Mouse (Mus musculus) layer of hippocampus, postnatal 36 days (tissue): Measurements from ENCODE around the gene Helz. TPM values are rescaled to one million over a fixed set of nuclear protein-coding genes. Genes with fewer than 3 reads are reported as not detected.
"Not testable (repeated sequence)": the region's sequence is repeated elsewhere in the genome, so short reads cannot be mapped to it uniquely, and the experiment has no call there.

Experiments
- DNase-seq, 2 experiments: peaks; one replicate each; pipeline ENCODE4 v3.0.0; 2022
- total RNA-seq, 2 experiments: library from RNA; stranded (reverse); gene quantifications; 2 replicates each; pipeline ENCODE4 v1.2.3; 2021

The Helz gene
- total RNA-seq = 10 to 100 TPM; 41.4 to 52.6 TPM

- peak; percentile 54 to 55 for DNase-seq
These were observed at the start of gene Helz for GRCm38 (mm10) chr11:107547351-107548203. Helz (plus strand) TSS chr11:107547930.

GRCm38 (mm10) chr11:107502801-107503200 is 44.9 kb upstream of the Helz start:
- no peak for DNase-seq

- DNase-seq = not testable (repeated sequence)
These were observed 43.4 kb upstream of the Helz start for GRCm38 (mm10) chr11:107504364-107504763.

GRCm38 (mm10) chr11:107506260-107506659 is 41.5 kb upstream of the Helz start:
- DNase-seq = no peak

- DNase-seq = no peak
These were observed 37.9 kb upstream of the Helz start for GRCm38 (mm10) chr11:107509631-107510338.

GRCm38 (mm10) chr11:107510362-107511269 is 37.1 kb upstream of the Helz start:
- DNase-seq = no peak

GRCm38 (mm10) chr11:107511954-107512353 is 35.8 kb upstream of the Helz start:
- peak; percentile 22 to 49 for DNase-seq

- DNase-seq = no peak
These were observed 34.7 kb upstream of the Helz start for GRCm38 (mm10) chr11:107513047-107513446.

GRCm38 (mm10) chr11:107516387-107516786 is 31.3 kb upstream of the Helz start:
- no peak for DNase-seq

- DNase-seq = no peak
These were observed 28.9 kb upstream of the Helz start for GRCm38 (mm10) chr11:107518645-107519429.

GRCm38 (mm10) chr11:107521153-107521552 is 26.6 kb upstream of the Helz start:
- DNase-seq = no peak

GRCm38 (mm10) chr11:107524966-107525365 is 22.8 kb upstream of the Helz start:
- no peak for DNase-seq

GRCm38 (mm10) chr11:107527632-107528031 is 20.1 kb upstream of the Helz start:
- no peak for DNase-seq

- no peak for DNase-seq
These were observed 18.4 kb upstream of the Helz start for GRCm38 (mm10) chr11:107529320-107529719.

- no peak for DNase-seq
These were observed 16.3 kb upstream of the Helz start for GRCm38 (mm10) chr11:107531445-107531844.

- no peak for DNase-seq
These were observed 15.5 kb upstream of the Helz start for GRCm38 (mm10) chr11:107532271-107532670.

GRCm38 (mm10) chr11:107538994-107539393 is 8.7 kb upstream of the Helz start:
- DNase-seq = no peak

GRCm38 (mm10) chr11:107540339-107540738 is 7.4 kb upstream of the Helz start:
- DNase-seq = no peak

GRCm38 (mm10) chr11:107545747-107546476 is 1.8 kb upstream of the Helz start:
- DNase-seq = no peak

GRCm38 (mm10) chr11:107546667-107547301 is 946 bp upstream of the Helz start:
- peak in 1 of 2 experiments; percentile 4 for DNase-seq
